Mouse (Mus musculus) midbrain, embryonic 12.5 days (tissue): ENCODE measurements around the gene Ptpn14. TPM values are rescaled to one million over a fixed set of nuclear protein-coding genes. Genes with fewer than 3 reads are reported as not detected.

Source experiments
- ATAC-seq: fragments of 200-750 bp; cut with Nextera tagmentation; 2 replicates; pipeline ENCODE4 v1.8.0; 2017; ENCODE audit warnings: low read depth, moderate TSS enrichment, moderate library complexity; ENCODE audit not compliant: low FRiP score
- H3K27ac ChIP-seq: fragments of 300-500 bp; sonication (generic); replicated peaks from 2 replicates; pipeline ENCODE4 v1.5.1; 2016; ENCODE audit warnings: mild to moderate bottlenecking
- H3K27me3 ChIP-seq: fragments of 300-500 bp; sonication (generic); 2 replicates; pipeline ENCODE4 v1.6.1; 2016; ENCODE audit warnings: mild to moderate bottlenecking
- H3K36me3 ChIP-seq: fragments of 300-500 bp; sonication (generic); 2 replicates; pipeline ENCODE4 v1.6.1; 2016
- H3K4me1 ChIP-seq: fragments of 300-500 bp; sonication (generic); 2 replicates; pipeline ENCODE4 v1.6.1; 2016
- H3K4me2 ChIP-seq: fragments of 300-500 bp; sonication (generic); replicated peaks from 2 replicates; pipeline ENCODE4 v1.6.1; 2016; ENCODE audit warnings: mild to moderate bottlenecking, moderate library complexity
- H3K4me3 ChIP-seq: fragments of 300-500 bp; sonication (generic); 2 replicates; pipeline ENCODE4 v1.5.1; 2016; ENCODE audit warnings: mild to moderate bottlenecking
- H3K9ac ChIP-seq: fragments of 300-500 bp; sonication (generic); replicated peaks from 2 replicates; pipeline ENCODE4 v1.6.1; 2016; ENCODE audit warnings: mild to moderate bottlenecking, moderate library complexity
- H3K9me3 ChIP-seq: fragments of 300-500 bp; sonication (generic); 2 replicates; pipeline ENCODE4 v1.6.1; 2016; ENCODE audit warnings: mild to moderate bottlenecking
- WGBS: fragments of 180-500 bp; shearing (Covaris S2); methylation state at CpG from one replicate; pipeline ENCODE4 v1.1.7; 2016; 5-methylcytosine and 5-hydroxymethylcytosine counted together
- polyA plus RNA-seq: library from polyadenylated mRNA; unstranded; fragments of >200 nt; fragmentation: Nextera tagmentation; extraction: Ambion mirVana; gene quantifications from 2 replicates; pipeline ENCODE4 v1.2.1, GENCODE M21; 2016

Gene Ptpn14
- polyA plus RNA-seq, 1 experiment from 2014 or later, result 4.0 TPM

DNA sequence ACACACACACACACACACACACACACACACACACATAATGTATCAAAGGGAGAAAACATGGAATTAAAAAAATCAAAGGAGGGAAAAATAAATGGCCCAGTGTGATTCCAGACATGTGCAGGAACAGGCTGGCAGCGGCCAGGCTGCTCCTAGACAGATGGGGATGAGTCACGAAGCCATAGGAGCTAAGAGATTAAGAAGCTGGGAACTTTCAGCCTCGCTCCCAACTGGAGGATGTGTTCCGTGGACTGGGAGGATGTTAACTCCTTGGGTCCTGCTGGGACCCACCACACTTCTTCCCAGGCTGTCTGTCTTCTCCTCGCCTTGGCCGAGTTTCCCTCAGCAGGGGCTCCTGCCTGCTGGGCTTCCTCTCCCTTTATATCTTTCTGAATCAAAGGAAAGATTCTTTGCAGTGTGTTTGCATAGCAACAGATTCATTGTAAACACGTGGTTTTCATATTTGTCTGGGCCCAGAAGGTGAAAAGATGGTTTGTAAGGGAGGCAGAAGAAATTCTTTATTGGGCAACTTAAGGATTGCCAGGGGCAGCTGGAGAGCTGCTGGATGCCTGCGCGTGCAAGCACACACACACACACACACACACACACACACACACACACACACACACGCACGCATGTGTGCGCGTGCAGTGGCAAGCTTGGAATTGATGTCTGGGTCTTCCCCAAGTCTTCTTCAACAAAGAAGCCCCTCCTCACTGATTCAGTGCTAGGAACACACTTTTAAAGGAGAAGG, 72.3 kb downstream of the Ptpn14 start:
- 49% methylated on average over 11 of the region's 13 CpGs for WGBS
- H3K27ac ChIP-seq, result no peak overlapping the region
- peaks cover 12% of the 10 kb centered on the region; the same call in 1 of the 2 replicates for H3K27me3 ChIP-seq
- H3K9me3 ChIP-seq, result 0 out of 2 replicates have a peak, but pooled peaks cover 3% of the 10 kb centered on the region
- no peak overlapping the region for H3K9ac ChIP-seq
- H3K4me3 ChIP-seq, result no peak overlapping the region
- no peak for ATAC-seq
- no peak overlapping the region for H3K4me2 ChIP-seq
- H3K4me1 ChIP-seq, result 0 out of 2 replicates have a peak, but pooled peaks cover 6% of the 10 kb centered on the region
- H3K36me3 ChIP-seq, result no peaks in the 10 kb centered on the region

DNA sequence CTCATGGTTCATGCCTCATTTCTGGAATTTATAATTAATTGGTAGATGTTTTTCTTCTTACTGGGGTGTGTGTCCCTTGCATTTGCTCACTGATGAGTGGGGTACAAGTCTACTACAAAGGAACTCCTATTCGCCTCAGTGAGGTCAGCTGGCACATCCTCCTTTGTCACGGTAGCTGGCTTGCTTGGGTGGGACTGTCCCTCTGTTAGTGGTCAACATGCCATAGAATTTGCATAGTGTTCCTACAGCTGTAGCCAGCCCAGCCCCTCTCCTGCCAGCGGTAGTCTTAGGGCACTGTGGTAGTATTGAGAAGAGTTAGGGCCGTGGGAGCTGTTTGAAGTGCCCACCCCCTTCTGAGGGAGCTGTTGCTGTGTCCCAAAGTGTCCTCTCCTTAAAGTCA, 73.2 kb downstream of the Ptpn14 start:
- no peak overlapping the region for H3K4me2 ChIP-seq
- H3K36me3 ChIP-seq, result no peaks in the 10 kb centered on the region
- 0 out of 2 replicates have a peak, but pooled peaks cover 3% of the 10 kb centered on the region for H3K9me3 ChIP-seq
- WGBS, result 88% methylated on average over 4 of the region's 4 CpGs
- 0 out of 2 replicates have a peak, but pooled peaks cover 6% of the 10 kb centered on the region for H3K4me1 ChIP-seq
- H3K27me3 ChIP-seq, result peaks cover 4% of the 10 kb centered on the region; the same call in 1 of the 2 replicates
- no peak overlapping the region for H3K27ac ChIP-seq
- no peak for ATAC-seq
- no peak overlapping the region for H3K4me3 ChIP-seq
- no peak overlapping the region for H3K9ac ChIP-seq

DNA sequence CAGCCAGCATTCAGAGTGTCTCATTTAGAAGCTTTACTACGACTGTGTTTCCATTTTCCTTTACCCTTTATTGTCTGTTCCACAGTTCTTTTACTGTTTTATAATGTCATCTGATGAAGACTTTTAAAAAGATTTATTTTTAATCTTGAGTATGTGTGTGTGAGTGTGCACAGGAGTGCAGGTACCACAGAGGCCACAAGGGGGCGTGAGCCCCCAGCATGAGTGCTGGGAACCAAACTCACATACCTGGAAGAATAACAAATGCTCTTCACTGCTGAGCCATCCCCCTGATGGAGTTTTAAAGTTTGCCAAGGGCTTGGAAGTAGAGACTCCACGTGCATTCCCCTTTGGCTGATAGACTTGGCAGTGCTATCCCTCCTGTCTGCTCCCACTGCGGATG, 74.5 kb downstream of the Ptpn14 start:
- Histone ChIP-seq H3K4me2 (no peak overlapping the region), H3K27me3 (no peaks in the 10 kb centered on the region), H3K9me3 (0 out of 2 replicates have a peak, but pooled peaks cover 3% of the 10 kb centered on the region), H3K27ac (no peak overlapping the region), H3K4me3 (no peak overlapping the region), H3K4me1 (0 out of 2 replicates have a peak, but pooled peaks cover 6% of the 10 kb centered on the region), H3K9ac (no peak overlapping the region), H3K36me3 (no peaks in the 10 kb centered on the region)
- ATAC-seq, result no peak
- WGBS, result 95% methylated on average over 4 of the region's 4 CpGs

DNA sequence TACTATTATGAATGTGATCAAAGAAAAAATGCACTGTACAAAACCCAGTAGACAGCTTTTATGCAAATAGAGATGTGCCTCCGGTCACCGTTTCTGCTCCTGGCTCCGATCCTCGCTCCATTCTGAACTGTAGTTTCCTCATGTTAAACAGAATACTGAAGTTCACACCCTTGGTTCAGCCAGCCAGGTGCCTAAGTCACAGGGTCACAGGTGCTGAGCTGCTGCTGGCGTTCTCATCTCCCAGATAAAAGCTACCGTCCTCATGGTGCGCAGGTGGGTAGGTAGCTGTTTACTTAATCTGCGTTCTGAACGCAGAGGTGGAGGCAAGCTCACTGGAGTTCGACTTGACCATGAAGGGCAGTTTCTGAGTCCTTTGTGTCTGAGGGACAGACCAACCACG, 75.7 kb downstream of the Ptpn14 start:
- no peak overlapping the region for H3K4me2 ChIP-seq
- ATAC-seq, result no peak
- H3K9ac ChIP-seq, result no peak overlapping the region
- H3K9me3 ChIP-seq, result 0 out of 2 replicates have a peak, but pooled peaks cover 3% of the 10 kb centered on the region
- no peaks in the 10 kb centered on the region for H3K27me3 ChIP-seq
- no peak overlapping the region for H3K27ac ChIP-seq
- 0 out of 2 replicates have a peak, but pooled peaks cover 6% of the 10 kb centered on the region for H3K4me1 ChIP-seq
- no peak overlapping the region for H3K4me3 ChIP-seq
- 94% methylated on average over 11 of the region's 11 CpGs for WGBS
- no peaks in the 10 kb centered on the region for H3K36me3 ChIP-seq

DNA sequence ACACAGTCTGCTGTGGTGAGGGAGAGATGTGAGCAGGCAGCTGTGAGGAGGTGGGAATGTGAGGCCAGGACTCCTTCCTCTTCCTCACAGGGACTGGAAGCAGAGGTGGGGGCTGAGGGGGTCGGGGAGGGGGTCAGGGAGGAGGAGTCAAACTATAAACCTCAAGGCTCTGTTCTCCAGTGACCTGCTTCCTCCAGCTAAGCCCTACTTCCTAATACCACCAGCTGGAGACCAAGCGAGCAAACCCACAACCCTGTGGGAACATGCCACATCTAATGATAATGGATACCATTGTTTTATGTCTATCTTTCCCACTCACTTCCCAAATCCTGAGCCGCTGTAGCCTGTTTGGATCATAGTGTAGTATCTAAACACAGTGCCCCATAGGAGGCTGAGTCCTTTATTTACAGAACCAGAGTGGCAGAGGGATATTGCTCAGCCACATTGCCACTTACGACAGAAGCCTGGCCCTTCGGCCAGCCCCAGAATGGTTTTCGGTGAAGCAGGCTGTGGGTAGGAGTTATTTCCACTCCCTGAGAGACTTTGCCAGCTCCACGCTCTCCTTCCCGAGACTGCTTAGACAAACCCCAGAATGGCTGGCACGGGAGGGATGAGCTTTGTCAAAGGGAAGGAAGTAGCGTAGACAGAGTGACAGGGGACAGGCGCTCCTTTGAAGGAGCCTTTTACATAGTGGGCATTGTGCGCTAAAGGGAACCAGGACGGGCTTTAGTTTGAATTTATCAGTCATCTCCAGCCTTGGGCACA, 78.6 kb downstream of the Ptpn14 start:
- Histone ChIP-seq H3K4me1 (no peaks in the 10 kb centered on the region), H3K4me3 (no peak overlapping the region), H3K36me3 (no peaks in the 10 kb centered on the region), H3K27me3 (no peaks in the 10 kb centered on the region), H3K27ac (no peak overlapping the region), H3K4me2 (no peak overlapping the region), H3K9me3 (0 out of 2 replicates have a peak, but pooled peaks cover 3% of the 10 kb centered on the region), H3K9ac (no peak overlapping the region)
- 79% methylated on average over 13 of the region's 13 CpGs for WGBS
- ATAC-seq, result no peak

DNA sequence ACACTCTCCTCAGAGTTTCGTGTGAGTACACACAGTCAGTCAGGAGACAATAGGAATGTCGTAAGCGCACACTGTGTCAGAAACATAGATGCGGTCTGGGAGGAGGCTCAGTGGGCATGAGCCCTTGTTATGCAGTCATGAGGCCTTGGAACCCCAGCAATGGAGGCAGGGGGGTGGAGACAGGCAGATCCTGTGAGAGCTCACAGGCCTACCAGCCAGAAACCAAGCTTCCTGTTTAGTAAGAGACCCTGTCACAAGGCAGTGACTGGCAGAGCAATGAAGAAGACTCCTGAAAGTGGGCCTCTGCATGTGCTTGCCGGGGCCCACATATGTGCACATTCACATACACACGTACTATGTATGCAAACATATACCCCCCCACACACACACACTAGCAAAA, 79.9 kb downstream of the Ptpn14 start:
- Histone ChIP-seq H3K4me1 (no peaks in the 10 kb centered on the region), H3K36me3 (no peaks in the 10 kb centered on the region), H3K27ac (no peak overlapping the region), H3K4me2 (no peak overlapping the region), H3K4me3 (no peak overlapping the region), H3K27me3 (no peaks in the 10 kb centered on the region), H3K9me3 (no peaks in the 10 kb centered on the region), H3K9ac (no peak overlapping the region)
- ATAC-seq, result no peak
- WGBS, result 88% methylated on average over 6 of the region's 6 CpGs

DNA sequence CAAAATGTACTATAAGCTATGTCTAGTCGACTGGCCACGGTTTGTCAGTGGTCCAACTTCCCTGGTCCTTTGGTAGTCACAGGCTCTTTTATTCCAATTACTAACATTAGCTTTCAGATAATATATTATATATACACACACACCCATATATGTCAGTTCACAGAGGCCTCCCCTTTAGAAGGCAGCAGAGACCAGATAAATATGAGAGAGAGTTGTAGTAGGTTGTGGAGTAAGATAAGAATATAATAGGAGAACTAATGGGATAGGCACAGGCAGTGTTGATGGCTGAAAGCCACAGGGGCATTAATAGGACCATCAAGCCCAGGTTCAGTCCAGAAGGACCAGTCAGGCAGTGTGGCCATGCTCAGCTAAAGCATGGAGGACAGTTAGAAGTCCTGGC, 80.4 kb downstream of the Ptpn14 start:
- H3K9ac ChIP-seq, result no peak overlapping the region
- no peak for ATAC-seq
- WGBS, result 95% methylated on average over 2 of the region's 2 CpGs
- H3K27me3 ChIP-seq, result no peaks in the 10 kb centered on the region
- no peaks in the 10 kb centered on the region for H3K4me1 ChIP-seq
- H3K36me3 ChIP-seq, result no peaks in the 10 kb centered on the region
- H3K9me3 ChIP-seq, result no peaks in the 10 kb centered on the region
- H3K4me2 ChIP-seq, result no peak overlapping the region
- no peak overlapping the region for H3K4me3 ChIP-seq
- H3K27ac ChIP-seq, result no peak overlapping the region

DNA sequence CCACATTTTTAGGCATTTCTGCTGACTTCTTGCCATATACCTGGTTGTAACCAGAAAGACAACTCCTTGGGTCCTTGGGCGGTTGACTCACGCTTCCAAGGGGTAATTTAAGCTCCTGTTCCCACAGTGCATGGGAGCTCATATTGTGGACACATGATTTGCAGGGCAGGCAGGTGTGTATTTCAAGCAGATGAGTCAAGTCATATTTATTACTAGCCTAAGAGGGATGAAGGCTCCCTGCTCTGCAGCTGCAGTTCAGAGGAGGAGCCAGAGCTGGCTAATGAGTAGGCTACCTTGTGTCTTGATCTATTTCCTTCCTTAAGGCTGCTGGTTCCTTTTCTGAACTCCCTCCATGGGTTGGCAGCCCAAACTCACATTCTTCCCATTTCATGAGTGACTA, 83.7 kb downstream of the Ptpn14 start:
- Histone ChIP-seq H3K36me3 (no peaks in the 10 kb centered on the region), H3K4me1 (no peaks in the 10 kb centered on the region), H3K4me2 (no peak overlapping the region), H3K4me3 (no peak overlapping the region), H3K9me3 (no peaks in the 10 kb centered on the region), H3K27me3 (no peaks in the 10 kb centered on the region), H3K27ac (no peak overlapping the region), H3K9ac (no peak overlapping the region)
- 87% methylated on average over 2 of the region's 2 CpGs for WGBS
- no peak for ATAC-seq

DNA sequence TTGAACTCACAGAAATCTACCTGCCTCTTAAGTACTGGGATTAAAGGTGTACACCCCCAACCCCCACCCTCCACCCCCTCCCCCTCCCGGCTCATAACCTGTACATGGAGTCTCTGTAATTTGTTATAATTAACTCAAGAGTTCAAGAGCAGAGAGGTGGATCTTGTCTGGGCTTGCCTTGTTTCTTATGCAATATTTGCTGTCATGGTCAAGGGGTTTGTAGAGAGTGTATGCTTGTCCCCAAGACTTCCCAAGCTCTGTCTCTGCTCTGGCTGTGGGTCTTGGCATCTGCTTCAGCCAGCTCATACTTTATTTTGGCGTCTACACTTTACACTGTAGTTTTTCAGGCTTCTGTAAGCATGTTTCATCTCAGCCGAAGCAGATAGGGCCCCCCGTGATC, 86.3 kb downstream of the Ptpn14 start:
- no peak overlapping the region for H3K4me2 ChIP-seq
- ATAC-seq, result no peak
- no peak overlapping the region for H3K9ac ChIP-seq
- no peaks in the 10 kb centered on the region for H3K4me1 ChIP-seq
- no peak overlapping the region for H3K4me3 ChIP-seq
- H3K9me3 ChIP-seq, result no peaks in the 10 kb centered on the region
- WGBS, result 91% methylated on average over 4 of the region's 4 CpGs
- H3K27me3 ChIP-seq, result no peaks in the 10 kb centered on the region
- H3K27ac ChIP-seq, result no peak overlapping the region
- H3K36me3 ChIP-seq, result no peaks in the 10 kb centered on the region

DNA sequence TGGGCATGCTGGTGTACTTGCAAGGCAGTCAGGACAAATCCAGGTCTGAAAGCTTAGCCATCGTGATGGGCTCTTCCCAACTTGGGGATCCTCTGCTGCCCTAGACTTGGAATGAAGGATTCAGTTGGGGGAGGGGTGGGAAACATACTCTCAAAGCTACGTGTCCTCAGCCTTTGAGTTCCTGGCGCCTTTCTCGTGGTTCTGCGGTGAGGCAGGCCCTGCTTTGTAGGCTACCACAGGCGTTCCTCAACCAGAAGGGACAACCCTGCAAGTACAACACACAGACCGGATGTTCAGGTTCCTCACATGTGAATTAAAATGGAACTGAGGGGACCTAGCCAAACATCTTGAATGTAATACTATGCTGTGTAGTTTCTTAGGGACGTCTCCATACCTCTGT, 89.0 kb downstream of the Ptpn14 start:
- no peaks in the 10 kb centered on the region for H3K9me3 ChIP-seq
- WGBS, result 83% methylated on average over 8 of the region's 8 CpGs

DNA sequence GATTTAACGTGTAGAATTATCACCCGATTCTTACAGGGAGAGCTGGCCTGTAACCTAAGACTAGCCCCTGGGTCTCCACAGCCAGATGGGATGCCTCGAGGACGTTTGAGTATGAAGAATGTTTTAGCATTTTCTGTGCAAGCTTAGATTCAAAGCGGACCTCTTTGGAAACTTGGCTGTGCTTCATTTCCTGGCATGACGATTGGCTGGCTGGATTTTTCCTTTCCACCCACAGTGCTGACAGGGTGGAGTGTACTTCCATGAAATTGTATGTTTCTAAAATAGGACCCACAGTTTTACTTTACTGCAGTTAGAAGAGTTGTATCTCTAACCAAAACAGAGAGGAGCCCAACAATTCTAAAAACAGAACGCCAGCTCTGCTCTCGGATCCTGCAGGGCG, 89.7 kb downstream of the Ptpn14 start:
- no peaks in the 10 kb centered on the region for H3K27me3 ChIP-seq
- no peak overlapping the region for H3K4me2 ChIP-seq
- H3K36me3 ChIP-seq, result no peaks in the 10 kb centered on the region
- H3K9me3 ChIP-seq, result no peaks in the 10 kb centered on the region
- no peak overlapping the region for H3K27ac ChIP-seq
- no peak overlapping the region for H3K4me3 ChIP-seq
- H3K4me1 ChIP-seq, result no peaks in the 10 kb centered on the region
- H3K9ac ChIP-seq, result no peak overlapping the region
- no peak for ATAC-seq
- WGBS, result 85% methylated on average over 9 of the region's 9 CpGs

More for the DNA sequence above, 89.0 kb downstream of the Ptpn14 start:
- no peaks in the 10 kb centered on the region for H3K36me3 ChIP-seq
- no peak overlapping the region for H3K27ac ChIP-seq
- H3K9ac ChIP-seq, result no peak overlapping the region
- ATAC-seq, result no peak
- no peak overlapping the region for H3K4me2 ChIP-seq
- H3K4me3 ChIP-seq, result no peak overlapping the region
- no peaks in the 10 kb centered on the region for H3K27me3 ChIP-seq
- H3K4me1 ChIP-seq, result no peaks in the 10 kb centered on the region

DNA sequence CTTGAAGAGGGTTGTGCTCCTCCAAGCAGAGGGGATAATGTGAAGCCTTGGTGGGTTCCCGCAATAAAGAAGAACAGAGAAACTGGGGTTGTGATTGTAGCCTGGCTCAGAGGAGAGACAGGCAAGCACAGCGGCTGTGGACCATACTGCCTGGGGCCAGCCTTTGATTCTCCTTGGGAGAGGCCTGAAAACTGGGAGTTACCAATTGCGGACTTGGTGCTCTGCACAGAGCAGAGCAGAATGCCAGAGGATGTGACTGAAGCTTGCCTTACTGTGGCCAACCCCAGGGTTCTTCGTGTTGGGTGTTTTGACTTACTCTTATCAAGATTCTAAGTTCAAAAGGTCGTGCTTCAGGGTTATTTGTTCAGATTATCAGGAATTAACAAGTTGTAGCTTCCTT, 92.0 kb downstream of the Ptpn14 start:
- Histone ChIP-seq H3K9ac (no peak overlapping the region), H3K4me2 (no peak overlapping the region), H3K9me3 (no peaks in the 10 kb centered on the region), H3K27ac (no peak overlapping the region), H3K36me3 (no peaks in the 10 kb centered on the region), H3K27me3 (no peaks in the 10 kb centered on the region), H3K4me1 (no peaks in the 10 kb centered on the region), H3K4me3 (no peak overlapping the region)
- no peak for ATAC-seq
- WGBS, result 80% methylated on average over 5 of the region's 5 CpGs
